In the genomic region with DNA sequence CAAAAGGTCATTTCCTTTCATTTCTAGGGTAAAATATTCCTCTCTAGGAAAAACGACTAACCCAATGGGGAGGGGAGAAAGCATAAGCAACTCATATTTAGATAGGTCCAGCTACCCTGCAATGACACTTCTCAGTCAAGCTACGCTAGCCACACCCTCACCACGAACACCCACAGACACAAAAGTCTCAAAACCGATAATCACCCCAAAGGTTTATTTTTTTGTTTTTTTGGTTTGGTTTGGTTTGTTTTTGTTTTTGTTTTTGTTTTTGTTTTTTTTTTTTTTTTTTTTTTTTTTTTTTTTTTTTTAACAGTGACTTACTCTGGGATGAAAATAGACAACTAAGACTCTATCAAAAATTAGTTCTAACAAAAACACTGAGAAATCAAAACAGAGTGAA, we compare ENCODE assay signal across 16 mouse cellular contexts.
"Had no signal": no experiment of that assay in that cellular context is flagged by ENCODE, and none has a peak within 500 bp of the region (broad histone marks: within the 10 kb centered on the region; RNA-seq: fewer than 3 reads in every experiment).

No protein-coding gene starts in this region.

- H3K4me2 ChIP-seq: neural tube, embryonic 13.5 days; neural tube, embryonic 15.5 days; stomach, embryonic 15.5 days had no signal

- H3K27ac ChIP-seq: neural tube, embryonic 13.5 days; neural tube, embryonic 15.5 days; stomach, embryonic 15.5 days; stomach, postnatal 0 days had no signal

- DNase-seq: retina, postnatal 1 day; right cerebral cortex, adult 18-20 months; right cerebral cortex, postnatal 14 days; right cerebral cortex, postnatal 25 days; right cerebral cortex, postnatal 4 days; spleen, adult 18-20 months; thymus, adult 18-20 months; thymus, adult 2 months; thymus, postnatal 14 days; thymus, postnatal 25 days; thymus, postnatal 36 days; thymus, postnatal 4 days had no signal

- H3K27me3 ChIP-seq: neural tube, embryonic 13.5 days; neural tube, embryonic 15.5 days; stomach, embryonic 15.5 days had no signal

- H3K9me3 ChIP-seq: neural tube, embryonic 13.5 days; neural tube, embryonic 15.5 days; stomach, embryonic 15.5 days had no signal

- H3K36me3 ChIP-seq: neural tube, embryonic 13.5 days; neural tube, embryonic 15.5 days; stomach, embryonic 15.5 days had no signal

- H3K9ac ChIP-seq: neural tube, embryonic 13.5 days; neural tube, embryonic 15.5 days; stomach, embryonic 15.5 days had no signal

- H3K4me1 ChIP-seq: neural tube, embryonic 13.5 days; neural tube, embryonic 15.5 days; stomach, embryonic 15.5 days had no signal

- H3K4me3 ChIP-seq: neural tube, embryonic 13.5 days; neural tube, embryonic 15.5 days; stomach, embryonic 15.5 days had no signal
